Mouse (Mus musculus): ENCODE results near the gene Gm21760. TPM values are rescaled to one million over a fixed set of nuclear protein-coding genes. Genes with fewer than 3 reads are reported as not detected.
"Not testable (repeated sequence)": the region's sequence is repeated elsewhere in the genome, so short reads cannot be mapped to it uniquely, and the experiment has no call there.

The Gm21760 gene
- not detected for total RNA-seq (2021)
- long read RNA-seq, experiment 1, result 0 reads
- long read RNA-seq, experiment 2, result 0 reads

GRCm38 (mm10) chrY:80133479-80133878 lies at the start of gene Gm21760:
Gene Gm21760 (plus strand): TSS chrY:80133779.
- intact Hi-C loops (cut with DNase I); DNase-seq: not testable (repeated sequence)
